Mouse (Mus musculus): ENCODE measurements around the gene Cyp4f17. TPM values are rescaled to one million over a fixed set of nuclear protein-coding genes. Genes with fewer than 3 reads are reported as not detected.

The Cyp4f17 gene
- polyA plus RNA-seq, 1 experiment: 6.6 TPM

Other genes starting within 250 kb of the Cyp4f17 start
- gene Brd4, start 221.3 kb upstream of the Cyp4f17 start, polyA plus RNA-seq (2012; rRNA removed): 49.9 and 54.6 TPM in 2 replicates
- 111 and 119 TPM in 2 replicates for gene Akap8, start 184.8 kb upstream of the Cyp4f17 start, polyA plus RNA-seq (2012; rRNA removed)
- gene Akap8l, start 155.4 kb upstream of the Cyp4f17 start, polyA plus RNA-seq (2012; rRNA removed): 347 and 400 TPM in 2 replicates
- 38.6 and 41.4 TPM in 2 replicates for gene Wiz, start 116.6 kb upstream of the Cyp4f17 start, polyA plus RNA-seq (2012; rRNA removed)
- gene Rasal3, start 102.5 kb upstream of the Cyp4f17 start, polyA plus RNA-seq (2012; rRNA removed): 2.8 and 5.4 TPM in 2 replicates
- gene Pglyrp2, start 81.9 kb upstream of the Cyp4f17 start, polyA plus RNA-seq (2012; rRNA removed): not detected in 2 replicates
- gene Cyp4f39, start 53.3 kb upstream of the Cyp4f17 start, polyA plus RNA-seq (2012; rRNA removed): not detected in 2 replicates
- gene Cyp4f16, start 30.5 kb downstream of the Cyp4f17 start, polyA plus RNA-seq (2012; rRNA removed): 13.0 and 13.4 TPM in 2 replicates
- not detected in 2 replicates for gene Cyp4f37, start 115.3 kb downstream of the Cyp4f17 start, polyA plus RNA-seq (2012; rRNA removed)
- gene Cyp4f40, start 152.8 kb downstream of the Cyp4f17 start, polyA plus RNA-seq (2012; rRNA removed): 0.04 and 0.08 TPM in 2 replicates
- 30.5 and 38.6 TPM in 2 replicates for gene Cyp4f15, start 179.6 kb downstream of the Cyp4f17 start, polyA plus RNA-seq (2012; rRNA removed)